In genomic region chr16:10192679-10193506, GRCm38 (mm10) we compare ENCODE assay signal across 8 mouse cellular contexts. TPM values are rescaled to one million over a fixed set of nuclear protein-coding genes. Genes with fewer than 3 reads are reported as not detected.
DNase-seq lines count a peak whose midpoint lies in the region; ATAC-seq and TF ChIP-seq lines count a peak whose summit lies in the region.

Gene Atf7ip2 (plus strand): TSS chr16:10192712.

- ATAC-seq in liver, embryonic 16.5 days (ENCODE audit: low read depth): peak; percentile 92
- peak; percentile 100 for ATAC-seq in neural tube, embryonic 14.5 days (ENCODE audit: low read depth)

- peaks cover 8% of the 10 kb centered on the region for H3K27me3 ChIP-seq in liver, embryonic 16.5 days (ENCODE audit: control insufficient read depth, insufficient read depth, low read depth, low read length)
- H3K27me3 ChIP-seq in neural tube, embryonic 14.5 days (ENCODE audit: control insufficient read depth, insufficient read depth, low read length): 0 out of 2 replicates have a peak, but pooled peaks cover 3% of the 10 kb centered on the region
- H3K27me3 ChIP-seq in thymus, adult 2 months (ENCODE audit: control insufficient read depth, insufficient read depth, low read length): peaks cover 15% of the 10 kb centered on the region

- H3K9me3 ChIP-seq in liver, embryonic 16.5 days (replicated peaks; ENCODE audit: control insufficient read depth, low read length): no peaks in the 10 kb centered on the region; the same call in 1 of the 2 replicates
- H3K9me3 ChIP-seq in neural tube, embryonic 14.5 days (ENCODE audit: control insufficient read depth, low read length): no peaks in the 10 kb centered on the region

- H3K4me2 ChIP-seq in liver, embryonic 16.5 days (ENCODE audit: low read depth, low read length): peak within 1 kb of the TSS; percentile 71
- peak within 1 kb of the TSS; percentile 96 for H3K4me2 ChIP-seq in neural tube, embryonic 14.5 days (ENCODE audit: low read depth, low read length)

- DNase-seq in R1 (ENCODE audit: low read depth, low spot score): peak; percentile 96
- DNase-seq in cerebellum, adult 9-11 months: peak; percentile 57
- DNase-seq in frontal cortex, adult 2 months (ENCODE audit: extremely low spot score in 1 of 2, low spot score in 1 of 2): peak; percentile 20 to 80
- peak; percentile 96 for DNase-seq in heart, postnatal 4 days
- peak; percentile 58 to 72 for DNase-seq in layer of hippocampus, adult 18-20 months (ENCODE audit: low spot score in 2 of 2)
- peak; percentile 3 for DNase-seq in thymus, adult 2 months

- H3K9ac ChIP-seq in liver, embryonic 16.5 days (ENCODE audit: low read depth, low read length): no peak within 1 kb of the TSS
- H3K9ac ChIP-seq in neural tube, embryonic 14.5 days (replicated peaks; ENCODE audit: low read depth, low read length): peak within 1 kb of the TSS; percentile 48

- no peaks in the 10 kb centered on the region for H3K36me3 ChIP-seq in liver, embryonic 16.5 days (ENCODE audit: control insufficient read depth, insufficient read depth)
- no peaks in the 10 kb centered on the region for H3K36me3 ChIP-seq in neural tube, embryonic 14.5 days (ENCODE audit: control insufficient read depth, insufficient read depth, low read length)
- H3K36me3 ChIP-seq in thymus, adult 2 months (ENCODE audit: control insufficient read depth, insufficient read depth, low read length): no peaks in the 10 kb centered on the region

- under 1% methylated on average over 63 of the region's 63 CpGs for WGBS in liver, embryonic 16.5 days (ENCODE audit: insufficient replicate concordance)
- under 1% methylated on average over 46 of the region's 63 CpGs for WGBS in neural tube, embryonic 14.5 days
- 4% methylated on average over 63 of the region's 63 CpGs for WGBS in thymus, adult 2 months

- no peak for TF ChIP-seq CTCF in thymus, adult 2 months (IDR thresholded peaks at IDR 0.05; ENCODE audit: borderline replicate concordance, control insufficient read depth, extremely low read depth, insufficient read depth, low read length, poor library complexity)

- no peaks in the 10 kb centered on the region; the same call in 1 of the 2 replicates for H3K4me1 ChIP-seq in liver, embryonic 16.5 days (ENCODE audit: control insufficient read depth, low read depth, low read length)
- H3K4me1 ChIP-seq in neural tube, embryonic 14.5 days (ENCODE audit: control insufficient read depth, insufficient read depth, low read length): peaks cover 5% of the 10 kb centered on the region; the same call in 1 of the 2 replicates
- H3K4me1 ChIP-seq in thymus, adult 2 months (replicated peaks; ENCODE audit: control insufficient read depth, insufficient read depth, low read length): no peaks in the 10 kb centered on the region

- peak within 1 kb of the TSS; percentile 57 for H3K4me3 ChIP-seq in liver, embryonic 16.5 days (ENCODE audit: low read depth, low read length)
- H3K4me3 ChIP-seq in neural tube, embryonic 14.5 days (ENCODE audit: low read depth, low read length): peak within 1 kb of the TSS; percentile 48
- H3K4me3 ChIP-seq in thymus, adult 2 months (ENCODE audit: control insufficient read depth, insufficient read depth, low read length): peak within 1 kb of the TSS; percentile 10; the same call in 1 of the 2 replicates

- TF ChIP-seq POLR2A in thymus, adult 2 months (IDR thresholded peaks at IDR 0.05; ENCODE audit: control insufficient read depth, extremely low read depth, insufficient read depth, low read length, poor library complexity): no peak

- H3K27ac ChIP-seq in liver, embryonic 16.5 days (ENCODE audit: low read length): no peak within 1 kb of the TSS
- H3K27ac ChIP-seq in neural tube, embryonic 14.5 days (ENCODE audit: low read depth, low read length): no peak within 1 kb of the TSS
- no peak within 1 kb of the TSS for H3K27ac ChIP-seq in thymus, adult 2 months (ENCODE audit: control insufficient read depth, insufficient read depth, low read length)

RNA-seq across cellular contexts. Expression of gene Atf7ip2, which starts in this region (rescaled TPM):
- not detected in 2 replicates for polyA plus RNA-seq in frontal cortex, adult 2 months (2012; rRNA removed)
- total RNA-seq in heart, postnatal 4 days (2021): under 1 TPM; 0.36 to 0.52 TPM
- under 1 TPM in 1 of 2 experiments, not detected in 1; 0.38 TPM for total RNA-seq in layer of hippocampus, adult 18-20 months (2021)
- polyA plus RNA-seq in liver, embryonic 16.5 days (2015; fragmentation: Nextera tagmentation; extraction: Ambion mirVana): 0.09 and 0.21 TPM in 2 replicates
- 0.36 and 0.42 TPM in 2 replicates for polyA plus RNA-seq in neural tube, embryonic 14.5 days (2014; fragmentation: Nextera tagmentation; extraction: Ambion mirVana)
- polyA plus RNA-seq in thymus, adult 2 months (2012; rRNA removed): not detected in 2 replicates

Comparison
In these comparisons a context has a peak if more than half of its experiments do, and no peak if none do; other contexts are left out.
1. Peak in DNase-seq in frontal cortex, adult 2 months; RNA of the gene not detected or under 1 TPM.
2. Peak in DNase-seq in heart, postnatal 4 days; RNA of the gene not detected or under 1 TPM.
3. Peak in DNase-seq in layer of hippocampus, adult 18-20 months; RNA of the gene not detected or under 1 TPM.
4. Peak in ATAC-seq, H3K4me3 ChIP-seq and H3K4me2 ChIP-seq in liver, embryonic 16.5 days; RNA of the gene not detected or under 1 TPM.
5. Peak in ATAC-seq, H3K4me3 ChIP-seq, H3K9ac ChIP-seq and H3K4me2 ChIP-seq in neural tube, embryonic 14.5 days; RNA of the gene not detected or under 1 TPM.
6. Peak in DNase-seq and H3K4me3 ChIP-seq in thymus, adult 2 months; RNA of the gene not detected or under 1 TPM.
7. DNase-seq: peak in every context shown above with its lines; median percentile 96 in R1; 96 in heart, postnatal 4 days; 65 in layer of hippocampus, adult 18-20 months; 57 in cerebellum, adult 9-11 months; 50 in frontal cortex, adult 2 months; 3 in thymus, adult 2 months.